Mouse (Mus musculus): Measurements from ENCODE around the gene Itga8.

Itga8 gene

GRCm38 (mm10) chr2:12294060-12294459, 7.7 kb downstream of the Itga8 start:
- no peak for DNase-seq (ENCODE audit: low spot score in 2 of 2)

GRCm38 (mm10) chr2:12293458-12293857, 8.3 kb downstream of the Itga8 start:
- DNase-seq (ENCODE audit: low spot score in 2 of 2) = no peak

GRCm38 (mm10) chr2:12292023-12292820, 9.5 kb downstream of the Itga8 start:
- DNase-seq (ENCODE audit: low spot score in 2 of 2) = peak; percentile 45 to 48

GRCm38 (mm10) chr2:12290235-12290634, 11.5 kb downstream of the Itga8 start:
- no peak for DNase-seq (ENCODE audit: low spot score in 2 of 2)

- no peak for DNase-seq (ENCODE audit: low spot score in 2 of 2)
Observed at GRCm38 (mm10) chr2:12287831-12288230, 13.9 kb downstream of the Itga8 start.

- DNase-seq (ENCODE audit: low spot score in 2 of 2) = no peak
Observed at GRCm38 (mm10) chr2:12280664-12281063, 21.1 kb downstream of the Itga8 start.

GRCm38 (mm10) chr2:12279070-12279612, 22.6 kb downstream of the Itga8 start:
- DNase-seq (ENCODE audit: low spot score in 2 of 2) = no peak

- DNase-seq (ENCODE audit: low spot score in 2 of 2) = no peak
Observed at GRCm38 (mm10) chr2:12256635-12257317, 44.9 kb downstream of the Itga8 start.

GRCm38 (mm10) chr2:12255901-12256300, 45.8 kb downstream of the Itga8 start:
- DNase-seq (ENCODE audit: low spot score in 2 of 2) = no peak

GRCm38 (mm10) chr2:12235345-12235744, 66.4 kb downstream of the Itga8 start:
- no peak for DNase-seq (ENCODE audit: low spot score in 2 of 2)

GRCm38 (mm10) chr2:12229721-12230120, 72.0 kb downstream of the Itga8 start:
- DNase-seq (ENCODE audit: low spot score in 2 of 2) = no peak

GRCm38 (mm10) chr2:12228335-12228734, 73.4 kb downstream of the Itga8 start:
- no peak for DNase-seq (ENCODE audit: low spot score in 2 of 2)

- DNase-seq (ENCODE audit: low spot score in 2 of 2) = no peak
Observed at GRCm38 (mm10) chr2:12227243-12227642, 74.5 kb downstream of the Itga8 start.

GRCm38 (mm10) chr2:12226367-12226766, 75.4 kb downstream of the Itga8 start:
- no peak for DNase-seq (ENCODE audit: low spot score in 2 of 2)

- DNase-seq (ENCODE audit: low spot score in 2 of 2) = no peak
Observed at GRCm38 (mm10) chr2:12221671-12222070, 80.1 kb downstream of the Itga8 start.

- no peak for DNase-seq (ENCODE audit: low spot score in 2 of 2)
Observed at GRCm38 (mm10) chr2:12213464-12213790, 88.3 kb downstream of the Itga8 start.

- DNase-seq (ENCODE audit: low spot score in 2 of 2) = no peak
Observed at GRCm38 (mm10) chr2:12212662-12213463, 88.9 kb downstream of the Itga8 start.

GRCm38 (mm10) chr2:12208142-12208541, 93.6 kb downstream of the Itga8 start:
- no peak for DNase-seq (ENCODE audit: low spot score in 2 of 2)

- DNase-seq (ENCODE audit: low spot score in 2 of 2) = no peak
Observed at GRCm38 (mm10) chr2:12206353-12206752, 95.4 kb downstream of the Itga8 start.

GRCm38 (mm10) chr2:12205875-12206274, 95.8 kb downstream of the Itga8 start:
- DNase-seq (ENCODE audit: low spot score in 2 of 2) = no peak

- DNase-seq (ENCODE audit: low spot score in 2 of 2) = no peak
Observed at GRCm38 (mm10) chr2:12203231-12203630, 98.5 kb downstream of the Itga8 start.

GRCm38 (mm10) chr2:12198699-12199098, 103.0 kb downstream of the Itga8 start:
- DNase-seq (ENCODE audit: low spot score in 2 of 2) = no peak

All from frontal cortex, postnatal 10 days (tissue).